Mouse (Mus musculus) cerebellum, adult 11 months (tissue): Measurements from ENCODE around the gene Adcy3.

Experiments
- DNase-seq: peaks from one replicate; pipeline ENCODE4 v3.0.0; 2022

Gene Adcy3

DNA sequence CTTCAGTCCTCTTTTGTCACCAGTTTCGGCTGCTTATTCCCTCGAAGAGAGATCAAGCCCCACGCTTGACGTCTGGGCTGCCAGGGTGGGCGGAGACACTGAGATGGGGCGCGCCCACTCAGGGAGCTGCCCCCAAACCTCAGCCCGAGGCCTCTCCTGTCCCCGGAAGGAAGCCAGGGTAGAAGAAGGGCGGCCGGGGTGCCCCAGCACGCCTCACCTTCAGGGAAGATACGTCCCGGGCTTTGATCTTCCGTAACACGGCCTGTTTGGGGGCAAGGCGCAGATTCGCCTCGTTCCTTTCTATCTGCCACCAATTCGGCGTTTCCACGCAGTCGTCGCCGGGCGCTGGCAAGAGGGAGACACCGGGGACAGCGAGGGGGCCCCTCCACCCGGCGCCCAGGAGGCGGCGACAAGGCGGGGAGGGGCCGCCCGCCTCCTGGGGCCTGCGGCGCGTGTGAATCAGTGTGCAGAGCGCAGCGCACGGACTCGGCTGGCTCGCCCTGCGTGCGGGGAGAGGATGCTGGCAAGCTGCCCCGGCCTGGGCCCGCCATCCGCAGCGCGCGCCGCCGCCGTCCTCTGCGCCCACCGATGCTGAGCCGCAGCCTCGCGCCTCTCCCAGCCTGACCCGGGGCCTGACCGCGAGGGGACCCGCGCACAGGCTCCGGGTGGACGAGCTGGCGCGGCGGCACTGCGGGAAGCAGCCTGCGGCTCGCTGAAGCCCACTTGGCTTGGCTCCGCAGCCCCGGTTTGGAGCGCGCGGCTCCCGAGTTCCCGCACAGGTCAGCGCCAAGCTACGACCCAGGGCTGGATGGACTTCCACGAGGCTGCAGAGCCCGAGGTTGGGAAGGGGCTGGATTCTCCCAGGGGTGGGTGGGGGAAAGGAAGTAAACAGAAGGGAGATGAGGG is at the start of gene Adcy3:
TSS of gene Adcy3 (plus strand) at position 163 of the 906 bp plus-strand sequence.
- peak; percentile 71 for DNase-seq

- no peak for DNase-seq
These were observed 49.5 kb upstream of the Adcy3 start for GRCm38 (mm10) chr12:4083441-4083840.

DNA sequence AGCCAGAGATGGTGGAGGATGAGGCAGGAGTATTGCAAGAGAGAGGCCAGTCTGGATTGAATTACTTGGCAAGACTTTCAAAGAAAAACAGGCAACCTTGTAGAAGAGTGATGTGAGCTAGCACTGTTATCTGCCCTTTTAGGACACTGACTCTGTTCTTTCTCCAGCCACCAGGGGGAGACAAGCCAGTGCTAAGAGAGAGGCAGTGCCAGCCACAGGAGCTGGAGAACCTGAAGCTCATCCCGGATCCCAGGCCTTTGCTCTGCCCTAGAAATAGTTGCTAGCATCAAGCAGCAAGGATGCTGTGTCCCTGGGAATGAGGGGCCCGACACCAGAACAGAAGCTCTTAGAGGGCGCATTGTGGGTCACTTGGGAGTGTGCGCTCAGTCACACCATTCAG is 25.5 kb upstream of the Adcy3 start:
- peak; percentile 71 for DNase-seq

DNA sequence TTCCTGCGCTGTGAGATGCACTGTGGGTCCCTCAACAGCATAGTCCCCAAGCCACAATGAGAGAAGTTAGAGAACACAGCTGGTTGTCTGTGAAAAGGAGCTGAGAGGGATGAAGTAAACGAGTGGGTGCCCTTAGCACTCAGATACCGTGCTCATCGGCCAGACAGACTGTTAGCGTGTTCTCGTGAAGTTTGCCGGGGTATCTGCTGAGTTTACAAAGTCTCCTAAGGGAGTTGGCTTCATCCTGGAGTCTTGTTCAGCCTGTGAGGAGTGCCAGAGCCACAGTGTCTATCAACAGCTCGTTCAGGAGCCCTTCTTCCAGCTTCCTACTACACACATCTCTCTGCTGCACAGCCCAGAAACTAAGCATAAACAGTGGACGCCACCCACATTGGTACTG is 16.8 kb upstream of the Adcy3 start:
- no peak for DNase-seq

DNA sequence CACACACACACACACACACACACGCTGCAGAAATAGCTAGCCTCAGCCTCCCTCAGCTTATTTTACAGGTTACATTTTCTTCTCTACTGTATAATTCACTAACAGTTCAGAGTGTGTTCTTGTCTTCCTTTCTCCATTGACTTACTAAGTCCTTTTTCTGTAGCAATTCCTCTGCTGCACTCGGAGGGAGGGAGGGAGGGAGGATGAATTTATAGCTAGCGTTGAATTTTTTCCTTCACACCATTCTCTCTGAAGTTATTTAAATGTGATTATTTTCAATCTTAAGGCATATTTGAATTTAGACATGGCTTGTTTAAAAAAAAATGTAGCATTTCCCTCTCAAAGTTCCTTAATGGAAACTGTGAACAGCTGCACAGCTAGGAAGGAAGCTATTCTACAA is 15.8 kb upstream of the Adcy3 start:
- no peak for DNase-seq

DNA sequence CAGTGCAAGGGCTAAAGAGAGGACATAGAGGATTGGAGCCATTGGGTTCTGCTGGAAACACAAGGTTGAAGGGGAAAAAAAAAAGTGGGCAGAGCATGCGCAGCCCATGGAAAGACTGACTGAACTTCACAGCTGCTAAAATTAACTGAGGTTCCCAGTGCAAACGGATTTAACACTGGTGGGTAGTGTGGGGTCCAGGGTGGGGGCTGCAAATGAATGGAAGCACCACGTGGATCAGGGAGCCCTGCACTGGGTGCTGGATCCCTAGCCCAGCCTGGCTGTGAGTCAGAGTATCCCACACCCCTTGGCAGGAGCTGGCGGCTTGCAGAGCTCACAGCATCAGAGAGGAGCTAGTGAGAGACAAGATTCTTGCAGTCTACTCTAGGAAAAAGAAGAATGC is 15.3 kb upstream of the Adcy3 start:
- DNase-seq, result no peak

DNA sequence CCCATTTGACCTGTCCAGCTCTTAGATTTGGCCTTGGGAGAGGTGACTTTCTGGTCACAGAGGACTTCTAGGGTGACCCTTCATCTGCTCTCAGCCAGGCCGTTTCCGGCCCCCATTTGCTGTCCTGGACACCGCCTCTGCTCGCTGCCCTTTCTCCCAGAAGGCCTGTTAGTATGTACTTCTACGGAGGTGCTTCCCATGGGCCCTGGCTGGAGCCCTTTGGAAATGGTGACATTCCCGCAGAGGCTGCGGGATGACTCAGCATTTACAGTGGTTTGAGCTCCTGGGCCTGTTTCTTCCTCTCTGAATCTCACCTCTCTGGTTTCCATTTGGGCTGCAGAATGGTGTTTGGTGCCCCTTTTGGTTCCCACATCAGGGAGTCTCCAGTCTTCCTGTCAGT is 5.6 kb upstream of the Adcy3 start:
- DNase-seq, result no peak

DNA sequence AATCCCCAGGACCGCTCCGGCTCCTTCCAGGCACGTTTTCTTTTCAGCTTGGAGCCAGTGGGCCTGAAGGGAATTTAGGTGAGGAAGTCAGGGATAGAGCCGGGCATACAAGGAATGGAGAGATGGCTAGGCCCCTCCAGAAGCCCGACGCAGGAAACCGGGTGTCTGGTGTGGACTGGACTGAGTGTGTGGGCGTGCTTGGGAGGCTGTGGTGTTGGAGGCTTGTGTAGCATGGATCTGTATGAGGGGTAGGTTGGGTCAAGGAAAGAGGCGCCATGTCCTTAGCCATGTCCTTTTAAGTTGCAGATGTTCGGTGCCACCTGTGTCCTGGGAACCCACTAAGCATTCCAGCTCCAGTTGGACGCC is 927 bp downstream of the Adcy3 start:
- peak; percentile 32 for DNase-seq

DNA sequence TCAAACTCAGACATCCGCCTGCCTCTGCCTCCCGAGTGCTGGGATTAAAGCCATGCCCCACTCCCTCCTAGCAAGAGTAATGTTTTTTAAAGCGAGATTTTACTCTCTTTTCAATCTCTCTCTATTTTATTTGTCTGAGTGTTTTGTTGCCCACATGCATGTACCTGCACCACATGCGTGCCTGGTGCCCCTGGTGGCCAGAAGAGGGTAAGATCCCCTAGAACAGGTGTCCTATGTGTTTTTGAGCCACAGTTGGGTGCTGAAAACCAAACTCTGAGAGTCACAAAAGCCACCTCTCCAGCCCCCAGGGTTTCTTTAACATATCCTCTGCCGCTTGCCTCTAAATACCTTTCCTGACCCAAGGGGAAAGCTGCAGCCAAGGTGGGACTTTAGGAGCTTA is 10.3 kb downstream of the Adcy3 start:
- no peak for DNase-seq

DNA sequence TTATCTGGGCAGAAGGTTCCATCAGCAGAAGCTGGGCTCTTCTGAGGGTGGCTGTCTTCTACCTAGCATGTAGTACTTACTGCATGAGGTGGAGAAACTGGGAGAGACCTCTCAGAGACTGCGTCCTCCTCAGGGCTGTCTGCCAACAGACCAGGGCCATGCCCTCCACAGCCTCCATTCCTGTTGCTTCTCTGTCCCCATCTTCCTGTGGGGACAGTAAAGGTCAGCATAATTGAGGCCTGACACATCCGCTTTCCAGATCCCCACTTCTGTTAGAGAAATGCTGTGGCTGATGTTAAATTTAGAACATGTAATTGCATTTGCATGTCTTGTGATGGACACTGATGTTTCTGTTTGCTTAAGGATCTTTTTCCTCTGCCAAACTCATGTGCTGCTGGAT is 18.0 kb downstream of the Adcy3 start:
- DNase-seq, result no peak

- no peak for DNase-seq
These were observed 19.1 kb downstream of the Adcy3 start for GRCm38 (mm10) chr12:4151969-4152368.

- peak; percentile 84 for DNase-seq
These were observed 24.6 kb downstream of the Adcy3 start for GRCm38 (mm10) chr12:4157466-4157865.

- no peak for DNase-seq
These were observed 25.3 kb downstream of the Adcy3 start for GRCm38 (mm10) chr12:4158179-4158578.

GRCm38 (mm10) chr12:4158868-4159632 is 26.1 kb downstream of the Adcy3 start:
- no peak for DNase-seq

DNA sequence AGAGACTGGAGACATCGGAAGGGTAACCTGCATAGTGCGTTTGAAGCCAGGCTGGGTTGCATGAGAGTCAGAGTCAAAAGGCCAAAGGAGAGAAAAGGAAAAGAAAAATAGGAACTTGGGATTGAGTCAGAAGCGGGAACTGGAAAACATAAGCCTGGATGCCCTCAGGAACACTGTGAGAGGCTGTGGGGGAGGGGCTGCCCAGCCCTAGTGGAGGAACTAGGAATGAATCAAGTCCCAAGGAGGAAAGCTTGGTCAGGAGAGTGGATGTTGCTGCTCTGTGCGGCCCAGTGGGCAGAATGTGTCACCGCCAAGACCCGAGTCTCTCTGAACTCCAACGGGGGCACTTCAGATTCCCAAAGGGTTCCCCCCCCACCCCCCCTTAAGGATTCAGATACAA is 27.4 kb downstream of the Adcy3 start:
- DNase-seq, result no peak

DNA sequence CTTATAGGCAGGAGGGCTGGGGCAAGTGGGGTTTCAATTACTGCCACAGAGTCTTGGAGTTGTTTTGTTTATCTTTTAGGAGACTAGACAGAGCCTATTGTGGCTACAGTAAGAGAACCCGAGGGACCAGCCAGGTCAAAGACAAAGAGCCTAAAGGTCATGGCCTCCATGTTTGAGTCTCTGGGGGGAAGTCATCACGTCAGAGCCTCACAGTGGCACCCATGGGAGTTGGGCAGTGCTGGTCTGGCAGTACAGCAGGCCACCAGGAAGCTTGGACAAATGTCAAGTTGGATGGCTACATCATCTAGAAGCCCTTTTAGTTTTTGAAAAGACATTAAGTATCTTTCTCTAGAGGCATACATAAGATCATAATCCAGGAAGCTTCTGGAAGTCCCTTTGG is 30.0 kb downstream of the Adcy3 start:
- no peak for DNase-seq

GRCm38 (mm10) chr12:4166970-4167369 is 34.1 kb downstream of the Adcy3 start:
- no peak for DNase-seq

DNA sequence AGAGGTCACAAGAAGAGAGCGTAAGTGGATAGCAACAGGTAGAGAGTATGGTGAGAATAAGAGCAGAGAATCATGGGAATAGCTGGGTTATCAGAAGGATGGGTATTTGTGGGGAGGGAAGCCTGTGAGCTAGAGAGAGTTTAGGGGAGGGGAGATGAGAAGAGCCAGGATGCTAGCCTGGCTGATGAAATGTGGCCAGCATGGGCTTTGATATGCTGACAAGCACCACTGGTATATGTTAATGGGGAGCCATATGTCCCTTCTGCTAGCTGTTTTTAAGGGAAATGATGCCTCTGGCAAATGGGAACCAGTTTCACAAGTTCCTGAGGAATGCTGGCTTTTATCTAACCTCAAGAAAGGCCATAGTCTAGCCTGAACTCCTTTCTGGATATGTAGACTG is 36.2 kb downstream of the Adcy3 start:
- DNase-seq, result no peak

GRCm38 (mm10) chr12:4169622-4170021 is 36.7 kb downstream of the Adcy3 start:
- DNase-seq, result no peak

DNA sequence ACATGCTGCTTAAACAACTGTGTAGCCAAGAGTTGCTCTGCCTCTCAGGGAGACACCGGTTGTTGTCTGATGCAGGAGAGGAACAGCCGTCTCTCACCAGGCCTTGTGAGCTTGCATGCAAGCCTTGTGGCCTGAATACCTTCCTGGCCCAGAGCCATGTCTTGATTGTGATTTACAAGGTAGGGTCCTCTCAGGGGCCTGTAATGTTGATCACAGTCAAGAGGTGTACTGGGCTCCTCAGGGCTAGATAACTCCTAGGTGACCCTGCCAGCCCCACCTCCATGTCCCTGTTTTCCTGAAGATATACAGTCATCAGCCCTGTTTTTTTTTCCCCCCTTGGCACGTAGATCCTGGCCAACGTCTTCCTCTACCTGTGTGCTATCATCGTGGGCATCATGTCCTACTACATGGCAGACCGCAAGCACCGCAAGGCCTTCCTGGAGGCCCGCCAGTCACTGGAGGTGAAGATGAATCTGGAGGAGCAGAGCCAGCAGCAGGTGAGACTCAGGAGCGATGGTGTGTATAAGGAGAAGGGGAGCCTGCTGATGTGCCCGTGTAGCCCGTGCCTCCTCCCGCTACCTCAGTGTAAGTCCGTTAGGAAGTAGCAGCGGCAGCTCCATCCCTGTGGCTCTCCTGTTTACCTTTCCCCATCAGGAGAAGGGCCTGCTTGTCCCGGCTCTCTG is 40.3 kb downstream of the Adcy3 start:
- DNase-seq, result peak; percentile 64

DNA sequence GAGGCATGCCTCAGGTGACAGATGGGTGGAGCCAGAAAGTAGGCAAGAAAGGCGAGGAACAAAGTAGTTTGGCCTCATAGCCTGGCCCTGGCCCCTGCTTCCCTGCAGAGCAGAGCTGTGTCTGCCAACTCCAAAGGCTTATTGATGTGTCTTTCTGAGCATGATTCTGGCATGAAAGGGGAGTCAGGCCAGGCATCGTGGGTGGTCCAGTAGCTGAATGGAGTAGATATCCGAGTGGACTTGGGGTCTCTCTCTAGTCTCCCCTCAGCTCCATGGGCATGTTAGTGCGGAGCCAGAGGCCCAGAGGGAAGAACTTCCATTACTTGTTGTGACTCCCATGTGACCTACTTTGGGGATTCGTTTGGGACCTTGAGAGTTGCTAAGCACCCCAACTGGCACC is 45.9 kb downstream of the Adcy3 start:
- DNase-seq, result no peak

GRCm38 (mm10) chr12:4179671-4180233 is 46.8 kb downstream of the Adcy3 start:
- DNase-seq, result no peak

DNA sequence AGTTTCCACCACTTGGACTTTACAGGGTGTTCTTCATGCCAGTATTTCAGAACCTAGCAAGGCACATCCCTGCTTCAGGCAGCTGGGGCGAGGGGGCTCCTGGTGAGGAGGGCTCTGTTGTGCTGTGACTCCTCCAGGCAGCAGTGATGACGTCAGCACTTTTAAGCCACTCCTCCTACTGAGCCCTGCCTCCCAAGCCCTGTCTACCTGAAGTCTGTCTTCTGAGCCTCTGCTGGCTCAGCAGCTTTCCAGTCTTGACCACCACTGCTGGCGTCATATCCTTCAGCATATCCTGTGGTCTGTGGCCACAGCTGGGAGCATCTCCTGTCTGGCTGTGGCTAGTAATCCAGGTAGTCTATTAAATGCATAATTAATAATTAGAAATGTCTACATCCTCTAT is 47.6 kb downstream of the Adcy3 start:
- DNase-seq, result no peak
